Mouse (Mus musculus) cerebellum, adult 2 months (tissue): ENCODE data around the gene Serpinb5.
"Not testable (repeated sequence)": the region's sequence is repeated elsewhere in the genome, so short reads cannot be mapped to it uniquely, and the experiment has no call there.

ENCODE experiments used
- CTCF ChIP-seq: fragments of 200-500 bp; IDR thresholded peaks from 2 replicates; pipeline ENCODE4 v1.5.1; 2011; ENCODE audit warnings: low read depth, mild to moderate bottlenecking, control low read depth, low read length, moderate library complexity, borderline replicate concordance; ENCODE audit not compliant: insufficient read depth
- POLR2A ChIP-seq: fragments of 200-500 bp; IDR thresholded peaks from 2 replicates; pipeline ENCODE4 v1.6.1; 2011; ENCODE audit warnings: low read length, control low read depth, borderline replicate concordance; ENCODE audit not compliant: insufficient read depth

DNA sequence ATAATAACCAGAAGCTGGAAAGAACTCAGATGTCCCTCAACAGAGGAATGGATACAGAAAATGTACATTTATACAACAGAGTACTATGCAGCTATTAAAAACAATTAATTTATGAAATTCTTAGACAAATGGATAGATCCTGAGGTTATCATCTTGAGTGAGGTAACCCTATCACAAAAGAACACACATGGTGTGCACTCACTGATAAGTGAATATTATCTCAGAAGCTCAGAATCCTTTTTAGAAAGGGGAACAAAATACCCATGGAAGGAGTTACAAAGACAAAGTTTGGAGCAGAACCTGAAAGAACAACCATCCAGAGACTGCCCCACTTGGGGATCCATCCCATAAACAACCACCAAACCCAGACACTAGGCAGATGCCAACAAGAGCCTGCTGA is 34.2 kb downstream of the Serpinb5 start:
- not testable (repeated sequence) for TF ChIP-seq POLR2A, CTCF
